Mouse (Mus musculus): ENCODE measurements around the gene Zfp1. TPM values are rescaled to one million over a fixed set of nuclear protein-coding genes. Genes with fewer than 3 reads are reported as not detected.

Zfp1 gene
- polyA plus RNA-seq, 1 experiment from 2014 or later, result 10.9 TPM

GRCm38 (mm10) chr8:111645715-111646114, 2.5 kb downstream of the Zfp1 start:
- no peaks in the 10 kb centered on the region for H3K9me3 ChIP-seq (ENCODE audit: control insufficient read depth, low read length)
- ATAC-seq (ENCODE audit: low FRiP score, low TSS enrichment) (no peak), DNase-seq (ENCODE audit: low spot score) (no peak)
- H3K27ac ChIP-seq (replicated peaks), result no peak overlapping the region
- no peak overlapping the region for H3K4me3 ChIP-seq (ENCODE audit: low read depth, low read length)
- TF ChIP-seq CTCF (IDR thresholded peaks at IDR 0.05; ENCODE audit: low read depth) (no peak), EP300 (optimal IDR thresholded peaks at IDR 0.05) (no peak)
- H3K27me3 ChIP-seq (ENCODE audit: control insufficient read depth, insufficient read depth, low read length), result no peaks in the 10 kb centered on the region
- WGBS, result 96% methylated on average over 8 of the region's 8 CpGs
- H3K4me2 ChIP-seq (replicated peaks; ENCODE audit: low read depth), result no peak overlapping the region
- no peak overlapping the region for H3K9ac ChIP-seq (ENCODE audit: low read length)
- H3K4me1 ChIP-seq (replicated peaks; ENCODE audit: control insufficient read depth, insufficient read depth), result no peaks in the 10 kb centered on the region
- no peaks in the 10 kb centered on the region for H3K36me3 ChIP-seq (ENCODE audit: control insufficient read depth, insufficient read depth, low read length)

GRCm38 (mm10) chr8:111648834-111649233, 5.6 kb downstream of the Zfp1 start:
- ATAC-seq (ENCODE audit: low FRiP score, low TSS enrichment), result no peak
- Histone ChIP-seq H3K9me3 (ENCODE audit: control insufficient read depth, low read length) (no peaks in the 10 kb centered on the region), H3K4me3 (ENCODE audit: low read depth, low read length) (no peak overlapping the region), H3K27ac (replicated peaks) (no peak overlapping the region), H3K36me3 (ENCODE audit: control insufficient read depth, insufficient read depth, low read length) (no peaks in the 10 kb centered on the region), H3K4me1 (replicated peaks; ENCODE audit: control insufficient read depth, insufficient read depth) (no peaks in the 10 kb centered on the region), H3K9ac (ENCODE audit: low read length) (no peak overlapping the region), H3K27me3 (ENCODE audit: control insufficient read depth, insufficient read depth, low read length) (no peaks in the 10 kb centered on the region), H3K4me2 (replicated peaks; ENCODE audit: low read depth) (no peak overlapping the region)
- no peak for DNase-seq (ENCODE audit: low spot score)
- 76% methylated on average over 2 of the region's 2 CpGs for WGBS
- TF ChIP-seq EP300 (optimal IDR thresholded peaks at IDR 0.05) (no peak), CTCF (IDR thresholded peaks at IDR 0.05; ENCODE audit: low read depth) (no peak)

GRCm38 (mm10) chr8:111650651-111651050, 7.5 kb downstream of the Zfp1 start:
- no peak overlapping the region for H3K9ac ChIP-seq (ENCODE audit: low read length)
- H3K27ac ChIP-seq (replicated peaks), result no peak overlapping the region
- no peak overlapping the region for H3K4me2 ChIP-seq (replicated peaks; ENCODE audit: low read depth)
- TF ChIP-seq EP300 (optimal IDR thresholded peaks at IDR 0.05) (no peak), CTCF (IDR thresholded peaks at IDR 0.05; ENCODE audit: low read depth) (no peak)
- 89% methylated on average over 3 of the region's 3 CpGs for WGBS
- H3K9me3 ChIP-seq (ENCODE audit: control insufficient read depth, low read length), result no peaks in the 10 kb centered on the region
- no peak overlapping the region for H3K4me3 ChIP-seq (ENCODE audit: low read depth, low read length)
- no peak for DNase-seq (ENCODE audit: low spot score)
- no peak for ATAC-seq (ENCODE audit: low FRiP score, low TSS enrichment)
- no peaks in the 10 kb centered on the region for H3K4me1 ChIP-seq (replicated peaks; ENCODE audit: control insufficient read depth, insufficient read depth)
- no peaks in the 10 kb centered on the region for H3K36me3 ChIP-seq (ENCODE audit: control insufficient read depth, insufficient read depth, low read length)
- H3K27me3 ChIP-seq (ENCODE audit: control insufficient read depth, insufficient read depth, low read length), result no peaks in the 10 kb centered on the region

- DNase-seq (ENCODE audit: low spot score), result no peak
- Histone ChIP-seq H3K4me2 (replicated peaks; ENCODE audit: low read depth) (no peak overlapping the region), H3K27ac (replicated peaks) (no peak overlapping the region)
Measured at GRCm38 (mm10) chr8:111653524-111653923, 10.3 kb downstream of the Zfp1 start.

GRCm38 (mm10) chr8:111657312-111657854, 14.2 kb downstream of the Zfp1 start:
- no peak for ATAC-seq (ENCODE audit: low FRiP score, low TSS enrichment)
- Histone ChIP-seq H3K4me1 (replicated peaks; ENCODE audit: control insufficient read depth, insufficient read depth) (no peaks in the 10 kb centered on the region), H3K27ac (replicated peaks) (no peak overlapping the region), H3K4me2 (replicated peaks; ENCODE audit: low read depth) (no peak overlapping the region), H3K9ac (ENCODE audit: low read length) (no peak overlapping the region), H3K4me3 (ENCODE audit: low read depth, low read length) (no peak overlapping the region), H3K36me3 (ENCODE audit: control insufficient read depth, insufficient read depth, low read length) (no peaks in the 10 kb centered on the region), H3K9me3 (ENCODE audit: control insufficient read depth, low read length) (no peaks in the 10 kb centered on the region), H3K27me3 (ENCODE audit: control insufficient read depth, insufficient read depth, low read length) (no peaks in the 10 kb centered on the region)
- DNase-seq (ENCODE audit: low spot score), result no peak
- TF ChIP-seq CTCF (IDR thresholded peaks at IDR 0.05; ENCODE audit: low read depth) (no peak), EP300 (optimal IDR thresholded peaks at IDR 0.05) (no peak)
- 55% methylated on average over 1 of the region's 1 CpGs for WGBS

More at GRCm38 (mm10) chr8:111653524-111653923, 10.3 kb downstream of the Zfp1 start:
- H3K36me3 ChIP-seq (ENCODE audit: control insufficient read depth, insufficient read depth, low read length), result no peaks in the 10 kb centered on the region
- H3K9me3 ChIP-seq (ENCODE audit: control insufficient read depth, low read length), result no peaks in the 10 kb centered on the region
- H3K27me3 ChIP-seq (ENCODE audit: control insufficient read depth, insufficient read depth, low read length), result no peaks in the 10 kb centered on the region
- TF ChIP-seq CTCF (IDR thresholded peaks at IDR 0.05; ENCODE audit: low read depth) (no peak), EP300 (optimal IDR thresholded peaks at IDR 0.05) (no peak)
- ATAC-seq (ENCODE audit: low FRiP score, low TSS enrichment), result no peak
- H3K4me3 ChIP-seq (ENCODE audit: low read depth, low read length), result no peak overlapping the region
- H3K9ac ChIP-seq (ENCODE audit: low read length), result no peak overlapping the region
- no peaks in the 10 kb centered on the region for H3K4me1 ChIP-seq (replicated peaks; ENCODE audit: control insufficient read depth, insufficient read depth)
- WGBS, result 90% methylated on average over 2 of the region's 2 CpGs

DNA sequence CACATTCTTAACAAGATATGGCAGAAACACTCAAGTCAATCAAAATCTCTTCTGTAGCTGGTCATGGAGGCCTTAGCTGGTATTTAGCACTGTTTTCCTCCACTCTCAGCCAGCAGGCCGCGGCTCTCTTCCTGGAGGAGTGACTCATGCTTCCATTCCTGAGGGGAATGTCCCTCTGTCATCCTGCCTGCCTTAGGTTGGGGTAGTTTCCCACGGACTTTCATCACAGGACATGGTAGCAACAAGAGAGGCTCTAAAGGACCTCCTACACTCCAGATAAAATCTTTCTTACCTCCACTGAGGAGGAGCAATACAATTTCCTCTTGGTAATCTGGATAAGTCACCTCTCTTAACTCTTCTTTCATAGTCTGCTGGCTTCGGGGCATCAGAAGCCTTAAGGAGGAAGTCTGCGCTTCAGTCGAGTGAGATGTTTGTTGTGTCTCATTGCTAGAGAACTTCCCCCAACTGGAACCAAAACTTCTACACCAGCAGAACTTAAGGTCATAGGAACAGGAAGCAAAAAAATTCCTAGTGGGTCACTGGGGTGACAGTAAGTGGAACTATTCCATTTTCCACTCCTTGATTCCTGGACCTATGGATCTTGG, 15.7 kb downstream of the Zfp1 start:
- ATAC-seq (ENCODE audit: low FRiP score, low TSS enrichment) (peak; percentile 57; the same call in 1 of the 2 replicates), DNase-seq (ENCODE audit: low spot score) (peak; percentile 30)
- H3K4me3 ChIP-seq (ENCODE audit: low read depth, low read length), result no peak overlapping the region
- no peaks in the 10 kb centered on the region for H3K4me1 ChIP-seq (replicated peaks; ENCODE audit: control insufficient read depth, insufficient read depth)
- H3K9me3 ChIP-seq (ENCODE audit: control insufficient read depth, low read length), result no peaks in the 10 kb centered on the region
- H3K27me3 ChIP-seq (ENCODE audit: control insufficient read depth, insufficient read depth, low read length), result no peaks in the 10 kb centered on the region
- 65% methylated on average over 6 of the region's 6 CpGs for WGBS
- TF ChIP-seq EP300 (optimal IDR thresholded peaks at IDR 0.05) (no peak), CTCF (IDR thresholded peaks at IDR 0.05; ENCODE audit: low read depth) (no peak)
- no peaks in the 10 kb centered on the region for H3K36me3 ChIP-seq (ENCODE audit: control insufficient read depth, insufficient read depth, low read length)
- no peak overlapping the region for H3K4me2 ChIP-seq (replicated peaks; ENCODE audit: low read depth)
- no peak overlapping the region; the same call in 1 of the 2 replicates for H3K27ac ChIP-seq (replicated peaks)
- no peak overlapping the region for H3K9ac ChIP-seq (ENCODE audit: low read length)

All from stomach, postnatal 0 days (tissue).